Mouse (Mus musculus) lung, postnatal 14 days (tissue): ENCODE results near the gene Nectin2.

Experiments
- DNase-seq: peaks from one replicate; pipeline ENCODE4 v3.0.0; 2021

Nectin2 gene

GRCm38 (mm10) chr7:19769001-19769400 is 18.7 kb upstream of the Nectin2 start:
- no peak for DNase-seq

- no peak for DNase-seq
Measured at GRCm38 (mm10) chr7:19768251-19768650, 18.0 kb upstream of the Nectin2 start.

- DNase-seq = no peak
Measured at GRCm38 (mm10) chr7:19764581-19764980, 14.3 kb upstream of the Nectin2 start.

- DNase-seq = peak; percentile 23
Measured at GRCm38 (mm10) chr7:19763829-19764477, 13.7 kb upstream of the Nectin2 start.

GRCm38 (mm10) chr7:19762283-19762682 is 12.0 kb upstream of the Nectin2 start:
- no peak for DNase-seq

GRCm38 (mm10) chr7:19760021-19760420 is 9.7 kb upstream of the Nectin2 start:
- no peak for DNase-seq

GRCm38 (mm10) chr7:19758623-19759022 is 8.3 kb upstream of the Nectin2 start:
- DNase-seq = no peak

GRCm38 (mm10) chr7:19755851-19756786 is 5.8 kb upstream of the Nectin2 start:
- DNase-seq = peak; percentile 76

GRCm38 (mm10) chr7:19755008-19755407 is 4.7 kb upstream of the Nectin2 start:
- no peak for DNase-seq

GRCm38 (mm10) chr7:19754065-19754464 is 3.8 kb upstream of the Nectin2 start:
- no peak for DNase-seq

GRCm38 (mm10) chr7:19753587-19753986 is 3.3 kb upstream of the Nectin2 start:
- DNase-seq = peak; percentile 84

GRCm38 (mm10) chr7:19752652-19753051 is 2.4 kb upstream of the Nectin2 start:
- peak; percentile 35 for DNase-seq

- peak; percentile 31 for DNase-seq
Measured at GRCm38 (mm10) chr7:19751070-19751383, 744 bp upstream of the Nectin2 start.

- DNase-seq = peak; percentile 97
Measured at GRCm38 (mm10) chr7:19749389-19750216, 680 bp downstream of the Nectin2 start.

GRCm38 (mm10) chr7:19748219-19749195 is 1.8 kb downstream of the Nectin2 start:
- peak; percentile 40 for DNase-seq

- DNase-seq = peak; percentile 56
Measured at GRCm38 (mm10) chr7:19747420-19748218, 2.7 kb downstream of the Nectin2 start.

- DNase-seq = no peak
Measured at GRCm38 (mm10) chr7:19746426-19747201, 3.7 kb downstream of the Nectin2 start.

- DNase-seq = no peak
Measured at GRCm38 (mm10) chr7:19745971-19746370, 4.3 kb downstream of the Nectin2 start.

- DNase-seq = no peak
Measured at GRCm38 (mm10) chr7:19744590-19745385, 5.5 kb downstream of the Nectin2 start.
